Mouse (Mus musculus) intestine, embryonic 16.5 days (tissue): ENCODE results near the gene Bfsp2. TPM values are rescaled to one million over a fixed set of nuclear protein-coding genes. Genes with fewer than 3 reads are reported as not detected.
A peak's percentile ranks its signal among the peaks of the same experiment; 100 is the strongest.

Experiments used
- ATAC-seq: fragments of 200-750 bp; cut with Nextera tagmentation; 2 replicates; pipeline ENCODE4 v1.8.0; 2017; ENCODE audit warnings: moderate TSS enrichment, moderate library complexity
- H3K27ac ChIP-seq: fragments of 300-500 bp; sonication (generic); 2 replicates; pipeline ENCODE4 v1.5.1; 2014; ENCODE audit warnings: mild to moderate bottlenecking, low read length
- H3K27me3 ChIP-seq: fragments of 300-500 bp; sonication (generic); replicated peaks from 2 replicates; pipeline ENCODE4 v1.6.1; 2014; ENCODE audit warnings: low read length, control low read depth, mixed read lengths; ENCODE audit not compliant: control insufficient read depth, insufficient read depth
- H3K36me3 ChIP-seq: fragments of 300-500 bp; sonication (generic); 2 replicates; pipeline ENCODE4 v1.6.1; 2014; ENCODE audit warnings: low read length, control low read depth; ENCODE audit not compliant: control insufficient read depth, insufficient read depth
- H3K4me1 ChIP-seq: fragments of 300-500 bp; sonication (generic); 2 replicates; pipeline ENCODE4 v1.6.1; 2014; ENCODE audit warnings: low read length, control low read depth, mixed read lengths; ENCODE audit not compliant: control insufficient read depth, insufficient read depth
- H3K4me2 ChIP-seq: fragments of 300-500 bp; sonication (generic); 2 replicates; pipeline ENCODE4 v1.6.1; 2014; ENCODE audit warnings: low read depth, low read length, control low read depth
- H3K4me3 ChIP-seq: fragments of 300-500 bp; sonication (generic); 2 replicates; pipeline ENCODE4 v1.5.1; 2014; ENCODE audit warnings: mild to moderate bottlenecking, low read length
- H3K9ac ChIP-seq: fragments of 300-500 bp; sonication (generic); 2 replicates; pipeline ENCODE4 v1.6.1; 2014; ENCODE audit warnings: low read depth, low read length
- H3K9me3 ChIP-seq: fragments of 300-500 bp; sonication (generic); 2 replicates; pipeline ENCODE4 v1.6.1; 2016; ENCODE audit warnings: low read length, control low read depth; ENCODE audit not compliant: control insufficient read depth
- WGBS: fragments of 180-500 bp; shearing (Covaris S2); extraction: QIAGEN DNeasy Blood & Tissue Kit; methylation state at CpG from one replicate; pipeline ENCODE4 v1.1.7; 2014; 5-methylcytosine and 5-hydroxymethylcytosine counted together
- polyA plus RNA-seq: library from polyadenylated mRNA; unstranded; fragments of >200 nt; fragmentation: Nextera tagmentation; extraction: Ambion mirVana; gene quantifications from 2 replicates; pipeline ENCODE4 v1.2.1, GENCODE M21; 2015

The Bfsp2 gene
- polyA plus RNA-seq, 1 experiment from 2014 or later = not detected

- Histone ChIP-seq H3K4me3 (no peak overlapping the region), H3K27me3 (no peaks in the 10 kb centered on the region), H3K4me2 (no peak overlapping the region), H3K27ac (no peak overlapping the region), H3K4me1 (peaks cover 5% of the 10 kb centered on the region; the same call in 1 of the 2 replicates), H3K36me3 (no peaks in the 10 kb centered on the region), H3K9me3 (peaks cover 9% of the 10 kb centered on the region; the same call in 1 of the 2 replicates), H3K9ac (no peak overlapping the region)
- 50% methylated on average over 7 of the region's 7 CpGs for WGBS
- ATAC-seq = no peak
Observed at GRCm38 (mm10) chr9:103443824-103444185, 36.4 kb downstream of the Bfsp2 start.

GRCm38 (mm10) chr9:103443121-103443823 is 36.9 kb downstream of the Bfsp2 start:
- Histone ChIP-seq H3K27me3 (no peaks in the 10 kb centered on the region), H3K4me2 (no peak overlapping the region), H3K36me3 (no peaks in the 10 kb centered on the region), H3K27ac (no peak overlapping the region), H3K4me1 (peaks cover 5% of the 10 kb centered on the region; the same call in 1 of the 2 replicates), H3K9me3 (peaks cover 9% of the 10 kb centered on the region; the same call in 1 of the 2 replicates), H3K4me3 (no peak overlapping the region), H3K9ac (no peak overlapping the region)
- ATAC-seq = no peak
- 27% methylated on average over 13 of the region's 13 CpGs for WGBS

DNA sequence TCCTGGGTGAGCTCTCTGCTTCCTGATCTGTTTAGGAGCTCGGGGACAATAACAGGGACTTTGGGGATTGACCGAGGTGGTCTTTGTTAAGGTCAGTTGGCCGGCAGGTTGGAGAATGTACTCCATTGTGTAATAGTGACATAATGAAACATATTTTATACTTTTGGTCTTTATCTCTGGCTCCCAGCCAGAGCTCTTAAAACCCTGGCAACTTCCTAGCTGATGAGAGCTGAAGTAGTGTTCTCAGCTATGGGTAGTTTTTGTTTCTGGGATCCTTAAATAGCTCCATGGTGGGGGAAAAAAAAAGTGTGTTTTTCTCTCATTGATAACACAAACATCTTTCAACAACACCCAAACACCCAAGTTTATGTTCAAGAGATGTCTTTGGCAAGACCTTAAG is 39.6 kb downstream of the Bfsp2 start:
- Histone ChIP-seq H3K4me2 (no peak overlapping the region), H3K27me3 (no peaks in the 10 kb centered on the region), H3K36me3 (no peaks in the 10 kb centered on the region), H3K4me3 (no peak overlapping the region), H3K9me3 (peaks cover 9% of the 10 kb centered on the region; the same call in 1 of the 2 replicates), H3K9ac (no peak overlapping the region), H3K4me1 (peaks cover 5% of the 10 kb centered on the region; the same call in 1 of the 2 replicates), H3K27ac (no peak overlapping the region)
- WGBS = 52% methylated on average over 3 of the region's 3 CpGs
- no peak for ATAC-seq

DNA sequence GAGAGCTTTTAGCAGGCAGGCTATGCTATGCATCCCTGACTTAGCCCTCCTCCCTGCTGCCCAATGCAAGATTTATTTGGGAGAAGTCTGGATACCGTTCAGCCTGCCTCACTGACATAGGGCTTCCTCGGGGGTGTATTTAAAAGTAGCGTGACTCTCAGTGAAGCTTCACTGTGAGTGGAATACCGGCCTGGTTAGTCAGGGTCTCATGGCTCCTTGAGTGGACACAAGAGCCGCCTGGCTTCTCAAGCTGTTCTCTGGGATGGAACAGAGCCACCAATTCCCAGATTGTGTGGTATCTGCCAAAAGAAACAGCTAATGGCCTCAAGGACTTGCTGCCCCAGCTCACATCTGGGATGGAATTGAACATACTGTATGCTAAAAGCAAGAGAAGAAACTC is 43.1 kb downstream of the Bfsp2 start:
- Histone ChIP-seq H3K4me3 (no peak overlapping the region), H3K4me1 (peaks cover 8% of the 10 kb centered on the region), H3K9me3 (no peaks in the 10 kb centered on the region), H3K9ac (no peak overlapping the region), H3K36me3 (no peaks in the 10 kb centered on the region), H3K27me3 (no peaks in the 10 kb centered on the region), H3K27ac (no peak overlapping the region), H3K4me2 (no peak overlapping the region)
- 59% methylated on average over 5 of the region's 5 CpGs for WGBS
- no peak for ATAC-seq

DNA sequence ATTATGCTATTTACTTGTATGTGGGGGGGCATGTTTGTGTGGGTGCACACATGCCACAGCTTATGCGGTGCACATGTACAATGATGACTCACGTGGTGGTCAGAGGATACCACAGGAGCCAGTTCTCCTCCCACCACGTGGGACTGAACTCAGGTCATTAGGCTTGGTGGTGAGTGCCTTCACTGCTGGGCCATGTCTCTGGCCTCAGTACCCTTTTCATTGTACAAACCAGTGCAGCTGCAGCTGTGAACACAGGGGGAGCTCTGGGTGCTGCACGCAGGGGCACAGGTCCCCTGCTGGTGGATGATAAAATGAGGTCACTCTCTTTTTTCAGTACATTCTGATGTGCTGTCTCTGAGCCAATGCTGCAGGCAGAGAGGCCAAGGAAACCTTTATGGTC is 46.1 kb downstream of the Bfsp2 start:
- no peak overlapping the region for H3K27ac ChIP-seq
- H3K4me3 ChIP-seq = no peak overlapping the region
- no peak overlapping the region for H3K4me2 ChIP-seq
- no peak overlapping the region for H3K9ac ChIP-seq
- WGBS = 57% methylated on average over 4 of the region's 4 CpGs
- no peaks in the 10 kb centered on the region for H3K27me3 ChIP-seq
- H3K9me3 ChIP-seq = no peaks in the 10 kb centered on the region
- H3K36me3 ChIP-seq = no peaks in the 10 kb centered on the region
- ATAC-seq = peak; percentile 49
- peaks cover 3% of the 10 kb centered on the region; the same call in 1 of the 2 replicates for H3K4me1 ChIP-seq

- H3K9me3 ChIP-seq = no peaks in the 10 kb centered on the region
- H3K36me3 ChIP-seq = no peaks in the 10 kb centered on the region
- H3K4me2 ChIP-seq = no peak overlapping the region
- H3K4me1 ChIP-seq = peaks cover 3% of the 10 kb centered on the region; the same call in 1 of the 2 replicates
- H3K27ac ChIP-seq = peak overlapping the region; percentile 29; the same call in 1 of the 2 replicates
- no peak overlapping the region for H3K9ac ChIP-seq
- H3K4me3 ChIP-seq = no peak overlapping the region
- H3K27me3 ChIP-seq = no peaks in the 10 kb centered on the region
- WGBS = 39% methylated on average over 13 of the region's 13 CpGs
- ATAC-seq = peak; percentile 43
Observed at GRCm38 (mm10) chr9:103432122-103432778, 48.0 kb downstream of the Bfsp2 start.

DNA sequence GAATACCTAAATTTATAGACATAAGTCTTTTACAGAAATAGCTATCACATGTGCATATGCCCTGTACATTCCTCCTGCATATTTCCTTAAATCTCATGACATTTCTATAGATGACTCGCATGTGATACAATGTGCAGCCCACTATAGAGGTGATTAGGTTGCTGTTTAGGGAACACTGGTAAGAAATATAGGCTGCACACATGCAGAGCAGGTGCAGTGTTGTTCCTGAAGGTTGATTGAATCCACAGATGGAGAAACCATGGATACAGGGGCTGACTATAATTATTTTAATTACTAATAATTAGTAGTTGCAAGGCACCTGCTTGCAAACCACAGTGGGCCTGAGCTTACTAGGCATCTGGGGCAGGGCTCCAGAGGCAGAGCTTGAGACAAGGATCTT is 48.5 kb downstream of the Bfsp2 start:
- WGBS = 79% methylated on average over 1 of the region's 1 CpGs
- ATAC-seq = no peak

GRCm38 (mm10) chr9:103430431-103431220 is 49.6 kb downstream of the Bfsp2 start:
- 84% methylated on average over 13 of the region's 13 CpGs for WGBS
- Histone ChIP-seq H3K4me1 (peaks cover 3% of the 10 kb centered on the region; the same call in 1 of the 2 replicates), H3K27ac (no peak overlapping the region), H3K4me3 (no peak overlapping the region), H3K27me3 (no peaks in the 10 kb centered on the region), H3K36me3 (no peaks in the 10 kb centered on the region), H3K9me3 (no peaks in the 10 kb centered on the region), H3K9ac (no peak overlapping the region), H3K4me2 (no peak overlapping the region)
- no peak for ATAC-seq

More for the DNA sequence above, 48.5 kb downstream of the Bfsp2 start:
- Histone ChIP-seq H3K4me2 (no peak overlapping the region), H3K9me3 (no peaks in the 10 kb centered on the region), H3K9ac (no peak overlapping the region), H3K36me3 (no peaks in the 10 kb centered on the region), H3K4me3 (no peak overlapping the region), H3K27ac (peak overlapping the region; percentile 29; the same call in 1 of the 2 replicates), H3K27me3 (no peaks in the 10 kb centered on the region), H3K4me1 (peaks cover 3% of the 10 kb centered on the region; the same call in 1 of the 2 replicates)

GRCm38 (mm10) chr9:103426425-103426824 is 53.8 kb downstream of the Bfsp2 start:
- Histone ChIP-seq H3K27me3 (no peaks in the 10 kb centered on the region), H3K4me3 (no peak overlapping the region), H3K9ac (no peak overlapping the region), H3K9me3 (no peaks in the 10 kb centered on the region), H3K4me2 (no peak overlapping the region), H3K36me3 (no peaks in the 10 kb centered on the region), H3K27ac (no peak overlapping the region), H3K4me1 (no peaks in the 10 kb centered on the region)
- no peak for ATAC-seq
- WGBS = 74% methylated on average over 11 of the region's 11 CpGs
